Comparison of ENCODE assay signal across 8 mouse cellular contexts in the genomic region with DNA sequence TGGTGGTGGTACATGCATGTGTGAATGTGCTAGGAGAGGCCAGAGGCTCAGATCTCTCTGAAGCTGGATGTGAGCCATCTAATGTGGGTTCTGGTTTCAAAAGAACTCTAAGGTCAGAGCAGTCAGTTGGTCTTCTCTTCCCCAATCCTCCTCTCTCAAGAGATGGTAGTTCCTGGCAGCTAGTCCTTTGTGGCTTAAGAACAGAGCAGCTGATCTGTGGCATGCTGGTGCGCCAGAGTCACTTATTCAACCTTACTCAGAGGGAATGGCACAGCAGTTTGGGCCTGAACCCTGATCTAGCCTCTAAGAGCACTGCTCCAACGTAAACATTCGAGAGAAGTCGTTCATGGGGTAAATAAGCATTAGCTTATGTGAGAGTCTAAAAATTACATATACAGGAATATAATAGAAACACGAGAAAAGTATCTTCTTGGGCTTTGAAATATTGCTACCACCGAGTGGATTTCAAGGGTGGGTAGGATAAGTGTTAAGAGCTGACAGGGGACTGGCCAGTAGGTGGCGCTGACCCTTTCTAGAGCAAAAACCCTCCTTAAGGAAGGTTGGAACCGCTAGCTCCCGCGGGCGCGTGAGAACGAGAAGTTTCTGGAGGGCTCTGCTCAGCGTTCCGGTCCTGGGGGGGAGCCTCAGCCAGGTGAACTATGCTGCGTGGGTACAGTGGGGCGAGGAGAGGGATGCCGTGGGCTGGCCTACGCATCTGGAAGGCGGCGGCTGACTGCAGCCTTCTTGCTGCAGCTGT. TPM values are rescaled to one million over a fixed set of nuclear protein-coding genes. Genes with fewer than 3 reads are reported as not detected.
A peak's percentile ranks its signal among the peaks of the same experiment; 100 is the strongest.
DNase-seq lines count a peak whose midpoint lies in the region; ATAC-seq lines count a peak whose summit lies in the region.

A gene (plus strand): TSS at position 553 of the 757 bp plus-strand sequence.

- H3K27me3 ChIP-seq in hindbrain, embryonic 16.5 days (replicated peaks; ENCODE audit: control insufficient read depth, insufficient read depth, low read length) = no peaks in the 10 kb centered on the region

- DNase-seq in ZHBTc4 (ENCODE audit: low read depth, low spot score) = peak; percentile 95
- peak; percentile 83 to 93 for DNase-seq in cerebellum, postnatal 4 days (ENCODE audit: low spot score in 2 of 2)
- DNase-seq in gastrocnemius, adult 18-20 months (ENCODE audit: low spot score) = peak; percentile 86
- peak; percentile 81 for DNase-seq in left cerebral cortex, adult 11 months (ENCODE audit: low spot score)
- peak; percentile 95 for DNase-seq in lung, postnatal 36 days
- DNase-seq in retina, embryonic 14.5 days (ENCODE audit: low spot score) = peak; percentile 98
- peak; percentile 84 for DNase-seq in thymus, postnatal 36 days

- H3K9ac ChIP-seq in hindbrain, embryonic 16.5 days (ENCODE audit: low read depth, low read length) = peak within 1 kb of the TSS; percentile 89

- peak within 1 kb of the TSS; percentile 93 for H3K4me2 ChIP-seq in hindbrain, embryonic 16.5 days (ENCODE audit: low read length)

- 2% methylated on average over 21 of the region's 21 CpGs for WGBS in hindbrain, embryonic 16.5 days

- H3K36me3 ChIP-seq in hindbrain, embryonic 16.5 days (ENCODE audit: control insufficient read depth, insufficient read depth, low read length) = peaks cover 19% of the 10 kb centered on the region

- H3K4me3 ChIP-seq in hindbrain, embryonic 16.5 days (ENCODE audit: low read length) = peak within 1 kb of the TSS; percentile 82

- peak; percentile 75 for ATAC-seq in hindbrain, embryonic 16.5 days

- H3K4me1 ChIP-seq in hindbrain, embryonic 16.5 days (ENCODE audit: control insufficient read depth, insufficient read depth, low read depth, low read length) = peaks cover 11% of the 10 kb centered on the region

- peak within 1 kb of the TSS; percentile 93 for H3K27ac ChIP-seq in hindbrain, embryonic 16.5 days (ENCODE audit: low read depth, low read length)

- H3K9me3 ChIP-seq in hindbrain, embryonic 16.5 days (ENCODE audit: control insufficient read depth, low read length) = no peaks in the 10 kb centered on the region

RNA-seq across cellular contexts. Expression of the gene that starts here (rescaled TPM):
- 10 to 100 TPM; 11.1 to 12.1 TPM for total RNA-seq in gastrocnemius, adult 18-20 months (2021)
- polyA plus RNA-seq in hindbrain, embryonic 16.5 days (2015; fragmentation: Nextera tagmentation; extraction: Ambion mirVana) = 11.5 and 14.0 TPM in 2 replicates

Comparison
In these comparisons a context has a peak if more than half of its experiments do, and no peak if none do; other contexts are left out.
1. Peak in every context shown above with its lines: DNase-seq, ATAC-seq, H3K4me3 ChIP-seq and H3K27ac ChIP-seq.